Mouse (Mus musculus): ENCODE measurements around the gene Akap8l.
A peak's percentile ranks its signal among the peaks of the same experiment; 100 is the strongest.

GRCm38 (mm10) chr17:32349037-32349732 lies 1.2 kb downstream of the Akap8l start:
- TF ChIP-seq MAZ (IDR thresholded peaks at IDR 0.05; ENCODE audit: low read depth, low read length) (peak; percentile 97), ZKSCAN1 (IDR thresholded peaks at IDR 0.05; ENCODE audit: low read depth, low read length) (peak; percentile 99), MXI1 (IDR thresholded peaks at IDR 0.05; ENCODE audit: low read depth, low read length) (peak; percentile 55; the same call in 1 of the 2 replicates), POLR2A (IDR thresholded peaks at IDR 0.05; ENCODE audit: control insufficient read depth in 1 of 2, insufficient read depth in 1 of 2, low read depth in 1 of 2, low read length in 2 of 2, poor library complexity in 1 of 2) (no peak), ELF1 (IDR thresholded peaks at IDR 0.05; ENCODE audit: low read depth, low read length) (no peak), CTCF (IDR thresholded peaks at IDR 0.05 in 2 of 3, conservative IDR thresholded peaks at IDR 0.05 in 1 of 3; ENCODE audit: control insufficient read depth in 1 of 3, insufficient read depth in 1 of 3, low read depth in 2 of 3, low read length in 3 of 3, poor library complexity in 1 of 3, severe bottlenecking in 1 of 3) (peak; percentile 77 to 90 (median 83)), CHD2 (IDR thresholded peaks at IDR 0.05; ENCODE audit: low read length) (no peak)
